Mouse (Mus musculus) olfactory bulb, adult 2 months (tissue): ENCODE data around the gene Mfrp. TPM values are rescaled to one million over a fixed set of nuclear protein-coding genes. Genes with fewer than 3 reads are reported as not detected.

Experiments
- H3K27ac ChIP-seq: fragments of 200-500 bp; 2 replicates; pipeline ENCODE4 v1.5.1; 2012; ENCODE audit warnings: low read depth, low read length; ENCODE audit not compliant: insufficient read depth
- H3K4me1 ChIP-seq: fragments of 200-500 bp; 2 replicates; pipeline ENCODE4 v1.6.1; 2012; ENCODE audit warnings: low read length; ENCODE audit not compliant: control insufficient read depth, insufficient read depth
- H3K4me3 ChIP-seq: fragments of 200-500 bp; 2 replicates; pipeline ENCODE4 v1.5.1; 2012; ENCODE audit warnings: mild to moderate bottlenecking, low read depth, low read length, moderate library complexity; ENCODE audit not compliant: insufficient read depth
- CTCF ChIP-seq: fragments of 200-500 bp; IDR thresholded peaks from 2 replicates; pipeline ENCODE4 v1.5.1; 2012; ENCODE audit warnings: low read depth, mild to moderate bottlenecking, low read length, moderate library complexity; ENCODE audit not compliant: insufficient read depth
- POLR2A ChIP-seq: fragments of 200-500 bp; IDR thresholded peaks from 2 replicates; pipeline ENCODE4 v1.6.1; 2012; ENCODE audit warnings: mild to moderate bottlenecking, low read depth, low read length, moderate library complexity; ENCODE audit not compliant: insufficient read depth
- WGBS: fragments of 180-500 bp; shearing (Covaris S2); methylation state at CpG from one replicate; pipeline ENCODE4 v1.1.7; 2018; 5-methylcytosine and 5-hydroxymethylcytosine counted together
- polyA plus RNA-seq: library from polyadenylated mRNA; stranded (reverse); fragments of >200 nt; gene quantifications from 2 replicates; pipeline ENCODE4 v1.2.4, GENCODE M21; 2012; ENCODE audit warnings: low replicate concordance; ENCODE audit not compliant: missing spikeins, insufficient read depth, insufficient read length

Mfrp gene
- polyA plus RNA-seq, 1 experiment: not detected

- WGBS: 64% methylated on average over 5 of the region's 5 CpGs
- no peak overlapping the region for H3K27ac ChIP-seq
- peaks cover 14% of the 10 kb centered on the region for H3K4me1 ChIP-seq
- H3K4me3 ChIP-seq: no peak overlapping the region
- TF ChIP-seq CTCF (no peak), POLR2A (no peak)
Measured at GRCm38 (mm10) chr9:44141951-44142350, 40.4 kb downstream of the Mfrp start.

- peak overlapping the region; percentile 58; the same call in 1 of the 2 replicates for H3K27ac ChIP-seq
- 38% methylated on average over 5 of the region's 5 CpGs for WGBS
- TF ChIP-seq CTCF: no peak
- TF ChIP-seq POLR2A: no peak
Measured at GRCm38 (mm10) chr9:44143421-44143820, 41.9 kb downstream of the Mfrp start.

GRCm38 (mm10) chr9:44144023-44144717 is 42.6 kb downstream of the Mfrp start:
- Histone ChIP-seq H3K27ac (peak overlapping the region; percentile 58), H3K4me1 (peaks cover 14% of the 10 kb centered on the region), H3K4me3 (no peak overlapping the region)
- TF ChIP-seq CTCF (no peak), POLR2A (no peak)
- WGBS: 15% methylated on average over 7 of the region's 8 CpGs

More at GRCm38 (mm10) chr9:44143421-44143820, 41.9 kb downstream of the Mfrp start:
- Histone ChIP-seq H3K4me3 (no peak overlapping the region), H3K4me1 (peaks cover 14% of the 10 kb centered on the region)

GRCm38 (mm10) chr9:44144718-44145060 is 43.2 kb downstream of the Mfrp start:
- Histone ChIP-seq H3K4me3 (no peak overlapping the region), H3K27ac (peak overlapping the region; percentile 32), H3K4me1 (peaks cover 14% of the 10 kb centered on the region)
- TF ChIP-seq CTCF (no peak), POLR2A (no peak)

GRCm38 (mm10) chr9:44147290-44147689 is 45.8 kb downstream of the Mfrp start:
- Histone ChIP-seq H3K27ac (no peak overlapping the region), H3K4me1 (peaks cover 11% of the 10 kb centered on the region), H3K4me3 (no peak overlapping the region)
- 37% methylated on average over 3 of the region's 3 CpGs for WGBS
- TF ChIP-seq CTCF (no peak), POLR2A (no peak)

Other genes starting within 250 kb of the Mfrp start
- 767 and 807 TPM in 2 replicates for gene Thy1, start 58.3 kb upstream of the Mfrp start, polyA plus RNA-seq
- gene Usp2, start 34.7 kb upstream of the Mfrp start, polyA plus RNA-seq: not detected in 2 replicates
- gene C1qtnf5, start 5.5 kb downstream of the Mfrp start, polyA plus RNA-seq: not detected in 2 replicates
- gene Gm49380, start 11.8 kb downstream of the Mfrp start, polyA plus RNA-seq: not detected in 2 replicates
- 257 TPM in 1 of 2 replicates, not detected in the other for gene Rnf26, start 11.8 kb downstream of the Mfrp start, polyA plus RNA-seq
- not detected in 2 replicates for gene Mcam, start 32.7 kb downstream of the Mfrp start, polyA plus RNA-seq
- gene Cbl, start 132.3 kb downstream of the Mfrp start, polyA plus RNA-seq: 80.7 and 279 TPM in 2 replicates
- gene Ccdc153, start 138.9 kb downstream of the Mfrp start, polyA plus RNA-seq: not detected in 2 replicates
- gene Pdzd3, start 149.7 kb downstream of the Mfrp start, polyA plus RNA-seq: not detected in 2 replicates
- not detected in 2 replicates for gene Nlrx1, start 166.9 kb downstream of the Mfrp start, polyA plus RNA-seq
- not detected in 2 replicates for gene Abcg4, start 186.9 kb downstream of the Mfrp start, polyA plus RNA-seq
- not detected in 2 replicates for gene Hinfp, start 203.9 kb downstream of the Mfrp start, polyA plus RNA-seq
- gene C2cd2l, start 218.6 kb downstream of the Mfrp start, polyA plus RNA-seq: not detected in 2 replicates
- 150 TPM in 1 of 2 replicates, not detected in the other for gene Dpagt1, start 224.3 kb downstream of the Mfrp start, polyA plus RNA-seq
- not detected in 2 replicates for gene H2afx, start 233.0 kb downstream of the Mfrp start, polyA plus RNA-seq
- not detected in 2 replicates for gene Hmbs, start 242.5 kb downstream of the Mfrp start, polyA plus RNA-seq